Mouse (Mus musculus) stomach, postnatal 0 days (tissue): ENCODE data around the gene Evc. TPM values are rescaled to one million over a fixed set of nuclear protein-coding genes. Genes with fewer than 3 reads are reported as not detected.

Experiments used
- ATAC-seq: fragments of 200-750 bp; cut with Nextera tagmentation; 2 replicates; pipeline ENCODE4 v1.8.0; 2017; ENCODE audit not compliant: low FRiP score, low TSS enrichment
- DNase-seq: peaks from one replicate; pipeline ENCODE4 v3.0.0-alpha.2; 2016; ENCODE audit warnings: low spot score
- H3K27ac ChIP-seq: fragments of 300-500 bp; sonication (generic); replicated peaks from 2 replicates; pipeline ENCODE4 v1.5.1; 2014; ENCODE audit warnings: mild to moderate bottlenecking, control low read depth
- H3K27me3 ChIP-seq: fragments of 300-500 bp; sonication (generic); 2 replicates; pipeline ENCODE4 v1.6.1; 2014; ENCODE audit warnings: low read length; ENCODE audit not compliant: control insufficient read depth, insufficient read depth
- H3K36me3 ChIP-seq: fragments of 300-500 bp; sonication (generic); 2 replicates; pipeline ENCODE4 v1.6.1; 2014; ENCODE audit warnings: low read length, mixed read lengths; ENCODE audit not compliant: control insufficient read depth, insufficient read depth
- H3K4me1 ChIP-seq: fragments of 300-500 bp; sonication (generic); replicated peaks from 2 replicates; pipeline ENCODE4 v1.6.1; 2014; ENCODE audit warnings: antibody characterized with exemption; ENCODE audit not compliant: control insufficient read depth, insufficient read depth
- H3K4me2 ChIP-seq: fragments of 300-500 bp; sonication (generic); replicated peaks from 2 replicates; pipeline ENCODE4 v1.6.1; 2014; ENCODE audit warnings: low read depth, mild to moderate bottlenecking, control low read depth, moderate library complexity
- H3K4me3 ChIP-seq: fragments of 300-500 bp; sonication (generic); 2 replicates; pipeline ENCODE4 v1.5.1; 2014; ENCODE audit warnings: low read depth, low read length, control low read depth
- H3K9ac ChIP-seq: fragments of 300-500 bp; sonication (generic); 2 replicates; pipeline ENCODE4 v1.6.1; 2014; ENCODE audit warnings: mild to moderate bottlenecking, low read length, control low read depth, mixed read lengths
- H3K9me3 ChIP-seq: fragments of 300-500 bp; sonication (generic); 2 replicates; pipeline ENCODE4 v1.6.1; 2016; ENCODE audit warnings: low read length; ENCODE audit not compliant: control insufficient read depth
- CTCF ChIP-seq: IDR thresholded peaks from 2 replicates; pipeline ENCODE4 v1.5.1; 2016; ENCODE audit warnings: antibody characterized with exemption, low read depth, mild to moderate bottlenecking, moderate library complexity
- EP300 ChIP-seq: optimal IDR thresholded peaks from 2 replicates; pipeline ENCODE3; 2016; ENCODE audit warnings: antibody characterized with exemption
- WGBS: fragments of 180-500 bp; shearing (Covaris S2); extraction: QIAGEN DNeasy Blood & Tissue Kit; methylation state at CpG from one replicate; pipeline ENCODE4 v1.1.7; 2014; 5-methylcytosine and 5-hydroxymethylcytosine counted together
- polyA plus RNA-seq: library from polyadenylated mRNA; unstranded; fragments of >200 nt; fragmentation: Nextera tagmentation; extraction: Ambion mirVana; gene quantifications from 2 replicates; pipeline ENCODE4 v1.2.1, GENCODE M21; 2015

The Evc gene
- polyA plus RNA-seq, 1 experiment from 2014 or later, result 3.8 TPM

- no peak overlapping the region for H3K4me3 ChIP-seq
- WGBS, result 89% methylated on average over 6 of the region's 6 CpGs
- H3K27me3 ChIP-seq, result no peaks in the 10 kb centered on the region
- no peak for ATAC-seq
- no peak overlapping the region for H3K9ac ChIP-seq
- no peaks in the 10 kb centered on the region for H3K4me1 ChIP-seq
- TF ChIP-seq EP300 (no peak), CTCF (no peak)
- no peak for DNase-seq
- no peaks in the 10 kb centered on the region for H3K9me3 ChIP-seq
- no peak overlapping the region for H3K27ac ChIP-seq
- no peak overlapping the region for H3K4me2 ChIP-seq
- H3K36me3 ChIP-seq, result peaks cover 4% of the 10 kb centered on the region; the same call in 1 of the 2 replicates
Observed at GRCm38 (mm10) chr5:37326675-37327074, 10.0 kb downstream of the Evc start.

GRCm38 (mm10) chr5:37320761-37321160 is 15.9 kb downstream of the Evc start:
- ATAC-seq (no peak), DNase-seq (no peak)
- Histone ChIP-seq H3K4me2 (no peak overlapping the region), H3K27me3 (no peaks in the 10 kb centered on the region), H3K9me3 (no peaks in the 10 kb centered on the region), H3K27ac (no peak overlapping the region), H3K4me3 (no peak overlapping the region), H3K9ac (no peak overlapping the region), H3K4me1 (no peaks in the 10 kb centered on the region), H3K36me3 (peaks cover 5% of the 10 kb centered on the region; the same call in 1 of the 2 replicates)
- 91% methylated on average over 4 of the region's 4 CpGs for WGBS
- TF ChIP-seq EP300, result no peak
- TF ChIP-seq CTCF, result no peak

- Histone ChIP-seq H3K27ac (no peak overlapping the region), H3K36me3 (peaks cover 6% of the 10 kb centered on the region; the same call in 1 of the 2 replicates), H3K9me3 (no peaks in the 10 kb centered on the region), H3K4me3 (no peak overlapping the region), H3K27me3 (no peaks in the 10 kb centered on the region), H3K4me1 (no peaks in the 10 kb centered on the region), H3K9ac (no peak overlapping the region), H3K4me2 (no peak overlapping the region)
- 67% methylated on average over 3 of the region's 3 CpGs for WGBS
- TF ChIP-seq CTCF, result no peak
- TF ChIP-seq EP300, result no peak
- ATAC-seq (no peak), DNase-seq (no peak)
Observed at GRCm38 (mm10) chr5:37320174-37320573, 16.5 kb downstream of the Evc start.

- no peaks in the 10 kb centered on the region for H3K4me1 ChIP-seq
Observed at GRCm38 (mm10) chr5:37318715-37319114, 18.0 kb downstream of the Evc start.

GRCm38 (mm10) chr5:37312980-37313722 is 23.5 kb downstream of the Evc start:
- 80% methylated on average over 12 of the region's 12 CpGs for WGBS
- no peak overlapping the region for H3K4me2 ChIP-seq
- no peaks in the 10 kb centered on the region for H3K27me3 ChIP-seq
- no peak overlapping the region for H3K4me3 ChIP-seq
- no peak overlapping the region for H3K9ac ChIP-seq
- peaks cover 4% of the 10 kb centered on the region; the same call in 1 of the 2 replicates for H3K36me3 ChIP-seq
- ATAC-seq (no peak), DNase-seq (no peak)
- no peaks in the 10 kb centered on the region for H3K4me1 ChIP-seq
- TF ChIP-seq CTCF (no peak), EP300 (no peak)
- no peaks in the 10 kb centered on the region for H3K9me3 ChIP-seq
- no peak overlapping the region for H3K27ac ChIP-seq

More at GRCm38 (mm10) chr5:37318715-37319114, 18.0 kb downstream of the Evc start:
- TF ChIP-seq CTCF, result no peak
- TF ChIP-seq EP300, result no peak
- no peaks in the 10 kb centered on the region for H3K27me3 ChIP-seq
- ATAC-seq (no peak), DNase-seq (no peak)
- peaks cover 4% of the 10 kb centered on the region; the same call in 1 of the 2 replicates for H3K36me3 ChIP-seq
- no peak overlapping the region for H3K4me2 ChIP-seq
- H3K4me3 ChIP-seq, result no peak overlapping the region
- H3K27ac ChIP-seq, result no peak overlapping the region
- WGBS, result 85% methylated on average over 6 of the region's 6 CpGs
- H3K9me3 ChIP-seq, result no peaks in the 10 kb centered on the region
- no peak overlapping the region for H3K9ac ChIP-seq

- H3K9ac ChIP-seq, result no peak overlapping the region
- DNase-seq (no peak), ATAC-seq (no peak)
- no peak overlapping the region for H3K4me3 ChIP-seq
- H3K27me3 ChIP-seq, result no peaks in the 10 kb centered on the region
- peaks cover under 1% of the 10 kb centered on the region; the same call in 1 of the 2 replicates for H3K36me3 ChIP-seq
- no peak for TF ChIP-seq CTCF
- WGBS, result 82% methylated on average over 9 of the region's 9 CpGs
- H3K4me2 ChIP-seq, result no peak overlapping the region
- no peaks in the 10 kb centered on the region for H3K4me1 ChIP-seq
- H3K9me3 ChIP-seq, result no peaks in the 10 kb centered on the region
- no peak overlapping the region for H3K27ac ChIP-seq
Observed at GRCm38 (mm10) chr5:37310026-37310425, 26.7 kb downstream of the Evc start.
